19 mouse cellular contexts compared by ENCODE assay signal in genomic region chr2:77173366-77173765, GRCm38 (mm10). TPM values are rescaled to one million over a fixed set of nuclear protein-coding genes. Genes with fewer than 3 reads are reported as not detected.
A peak's percentile ranks its signal among the peaks of the same experiment; 100 is the strongest.
DNase-seq lines count a peak whose midpoint lies in the region; ATAC-seq and TF ChIP-seq lines count a peak whose summit lies in the region.
"Had no signal": no experiment of that assay in that cellular context is flagged by ENCODE, and none has a peak within 500 bp of the region (broad histone marks: within the 10 kb centered on the region; RNA-seq: fewer than 3 reads in every experiment).

No protein-coding gene starts in this region.

- no peaks in the 10 kb centered on the region for H3K27me3 ChIP-seq in heart, adult 2 months (ENCODE audit: control insufficient read depth, insufficient read depth, low read length)
- H3K27me3 ChIP-seq in heart, postnatal 0 days (ENCODE audit: control insufficient read depth, insufficient read depth, low read length), result no peaks in the 10 kb centered on the region
- no peaks in the 10 kb centered on the region for H3K27me3 ChIP-seq in lung, postnatal 0 days (replicated peaks; ENCODE audit: insufficient read depth, low read length)
- H3K27me3 ChIP-seq: liver, embryonic 15.5 days; Patski had no signal

- no peak for TF ChIP-seq EP300 in heart, adult 2 months (IDR thresholded peaks at IDR 0.05; ENCODE audit: insufficient read depth, low read depth, low read length)
- TF ChIP-seq EP300 in heart, postnatal 0 days (IDR thresholded peaks at IDR 0.05; ENCODE audit: low read depth), result no peak
- TF ChIP-seq EP300 in lung, postnatal 0 days (IDR thresholded peaks at IDR 0.05), result no peak

- H3K9me3 ChIP-seq in heart, postnatal 0 days (replicated peaks; ENCODE audit: control insufficient read depth, low read length), result no peaks in the 10 kb centered on the region
- no peaks in the 10 kb centered on the region for H3K9me3 ChIP-seq in lung, postnatal 0 days (ENCODE audit: low read length)
- H3K9me3 ChIP-seq: liver, embryonic 15.5 days; midbrain, embryonic 10.5 days had no signal

- intact Hi-C loops in heart, adult 2 months (cut with DNase I), result no loop called here

- peaks cover 13% of the 10 kb centered on the region for H3K4me1 ChIP-seq in heart, adult 2 months (ENCODE audit: control insufficient read depth, insufficient read depth, low read length)
- H3K4me1 ChIP-seq in cortical plate, adult 2 months (ENCODE audit: control insufficient read depth, insufficient read depth, low read length), result no peaks in the 10 kb centered on the region; the same call in 1 of the 2 replicates
- H3K4me1 ChIP-seq in heart, postnatal 0 days (ENCODE audit: control insufficient read depth, insufficient read depth), result peaks cover 43% of the 10 kb centered on the region
- peaks cover 16% of the 10 kb centered on the region for H3K4me1 ChIP-seq in lung, postnatal 0 days (ENCODE audit: insufficient read depth, low read depth, low read length)

- H3K79me2 ChIP-seq in heart, adult 2 months (replicated peaks; ENCODE audit: control insufficient read depth, insufficient read depth, low read length), result no peaks in the 10 kb centered on the region

- peaks cover 2% of the 10 kb centered on the region for H3K36me3 ChIP-seq in heart, adult 2 months (ENCODE audit: control insufficient read depth, insufficient read depth, low read length)
- peaks cover 2% of the 10 kb centered on the region for H3K36me3 ChIP-seq in heart, postnatal 0 days (replicated peaks; ENCODE audit: control insufficient read depth, insufficient read depth, low read length)
- no peaks in the 10 kb centered on the region for H3K36me3 ChIP-seq in lung, postnatal 0 days (ENCODE audit: insufficient read depth, low read length)
- H3K36me3 ChIP-seq: liver, embryonic 15.5 days; midbrain, embryonic 10.5 days had no signal

- no peak overlapping the region for H3K4me3 ChIP-seq in heart, adult 2 months
- H3K4me3 ChIP-seq in layer of hippocampus, adult 2 months, result no peak overlapping the region
- H3K4me3 ChIP-seq in cortical plate, adult 2 months (ENCODE audit: insufficient read depth, low read length), result no peak overlapping the region
- no peak overlapping the region for H3K4me3 ChIP-seq in heart, postnatal 0 days (ENCODE audit: low read depth, low read length)
- no peak overlapping the region for H3K4me3 ChIP-seq in lung, postnatal 0 days (ENCODE audit: low read depth, low read length)
- H3K4me3 ChIP-seq: erythroblast, embryonic 14.5 days; liver, embryonic 15.5 days; midbrain, embryonic 10.5 days had no signal

- TF ChIP-seq POLR2A in heart, adult 2 months (IDR thresholded peaks at IDR 0.05; ENCODE audit: insufficient read depth, low read depth, low read length), result no peak
- TF ChIP-seq POLR2A in cortical plate, adult 2 months (IDR thresholded peaks at IDR 0.05; ENCODE audit: extremely low read depth, insufficient read depth, low read length), result no peak

- no peak for ATAC-seq in heart, postnatal 0 days (ENCODE audit: insufficient read depth, low read depth)
- ATAC-seq in lung, postnatal 0 days, result no peak
- ATAC-seq: activated CD4-positive, CD25-positive, alpha-beta regulatory T cell, adult 4 months; forebrain, postnatal 0 days; Patski had no signal

- peak overlapping the region; percentile 93 for H3K27ac ChIP-seq in heart, adult 2 months
- peak overlapping the region; percentile 90 for H3K27ac ChIP-seq in layer of hippocampus, adult 2 months
- H3K27ac ChIP-seq in cortical plate, adult 2 months (ENCODE audit: insufficient read depth, low read length), result 0 out of 2 replicates have a peak overlapping the region, but pooled peaks have one; percentile 15
- peak overlapping the region; percentile 98 for H3K27ac ChIP-seq in heart, postnatal 0 days (ENCODE audit: low read depth)
- no peak overlapping the region for H3K27ac ChIP-seq in lung, postnatal 0 days (ENCODE audit: low read length)
- H3K27ac ChIP-seq: liver, embryonic 15.5 days had no signal

- H3K9ac ChIP-seq in heart, adult 2 months (ENCODE audit: low read depth, low read length), result no peak overlapping the region
- no peak overlapping the region for H3K9ac ChIP-seq in heart, postnatal 0 days (replicated peaks; ENCODE audit: low read depth, low read length)
- no peak overlapping the region for H3K9ac ChIP-seq in lung, postnatal 0 days (replicated peaks; ENCODE audit: low read depth)
- H3K9ac ChIP-seq: forebrain, postnatal 0 days; liver, embryonic 15.5 days had no signal

- 52% methylated on average over 6 of the region's 6 CpGs for WGBS in heart, adult 2 months
- WGBS in heart, postnatal 0 days, result 34% methylated on average over 6 of the region's 6 CpGs
- 55% methylated on average over 6 of the region's 6 CpGs for WGBS in lung, postnatal 0 days

- peak overlapping the region; percentile 2; the same call in 1 of the 2 replicates for H3K4me2 ChIP-seq in heart, postnatal 0 days (ENCODE audit: low read depth, low read length)
- no peak overlapping the region for H3K4me2 ChIP-seq in lung, postnatal 0 days (replicated peaks; ENCODE audit: low read depth, low read length)
- H3K4me2 ChIP-seq: liver, embryonic 15.5 days had no signal

- TF ChIP-seq CTCF in heart, adult 2 months (IDR thresholded peaks at IDR 0.05), result no peak
- TF ChIP-seq CTCF in layer of hippocampus, adult 2 months (conservative IDR thresholded peaks at IDR 0.05), result no peak
- TF ChIP-seq CTCF in cortical plate, adult 2 months (IDR thresholded peaks at IDR 0.05; ENCODE audit: extremely low read depth, insufficient read depth, low read length), result no peak
- TF ChIP-seq CTCF in heart, postnatal 0 days (IDR thresholded peaks at IDR 0.05; ENCODE audit: low read depth), result no peak
- no peak for TF ChIP-seq CTCF in lung, postnatal 0 days (IDR thresholded peaks at IDR 0.05)

- DNase-seq in heart, adult 2 months, result no peak
- DNase-seq in heart, adult 8-10 months (ENCODE audit: low spot score), result no peak
- DNase-seq in layer of hippocampus, adult 2 months (ENCODE audit: low spot score in 2 of 2), result no peak
- no peak for DNase-seq in layer of hippocampus, adult 8-10 months (ENCODE audit: low spot score in 2 of 2)
- DNase-seq in heart, postnatal 0 days (ENCODE audit: low spot score), result peak; percentile 53
- no peak for DNase-seq in lung, postnatal 0 days (ENCODE audit: low spot score)
- DNase-seq: adrenal gland, postnatal 25 days; cerebellum, adult 9-10 months; forebrain, postnatal 0 days; layer of hippocampus, postnatal 36 days; lung, postnatal 14 days; retina, postnatal 1 day; thymus, postnatal 36 days had no signal

RNA-seq across cellular contexts. Expression of gene Ccdc141, which starts 2.9 kb away (rescaled TPM):
- total RNA-seq in heart, adult 2 months (2021), result 100 to 1,000 TPM; 182 to 189 TPM
- 35.6 and 50.8 TPM in 2 replicates for polyA plus RNA-seq in heart, adult 2 months (2012; rRNA removed)
- 100 to 1,000 TPM; 169 to 239 (median 208) TPM for total RNA-seq in heart, adult 8-10 months (2022)
- 10 to 100 TPM; 17.1 to 27.7 TPM for total RNA-seq in layer of hippocampus, adult 2 months (2021)
- total RNA-seq in layer of hippocampus, adult 8-10 months (2022), result 10 to 100 TPM; 20.7 to 23.0 (median 22.0) TPM
- 11.2 and 12.6 TPM in 2 replicates for polyA plus RNA-seq in cortical plate, adult 2 months (2012; rRNA removed)
- total RNA-seq in heart, postnatal 0 days (2014; rRNA removed; ENCODE audit: low replicate concordance), result 162 and 219 TPM in 2 replicates
- polyA plus RNA-seq in heart, postnatal 0 days (2015; fragmentation: Nextera tagmentation; extraction: Ambion mirVana), result 135 and 139 TPM in 2 replicates
- 31.9 and 37.0 TPM in 2 replicates for polyA plus RNA-seq in lung, postnatal 0 days (2015; fragmentation: Nextera tagmentation; extraction: Ambion mirVana)
